Mouse (Mus musculus): Measurements from ENCODE around the gene Ppm1h. TPM values are rescaled to one million over a fixed set of nuclear protein-coding genes. Genes with fewer than 3 reads are reported as not detected.

Gene Ppm1h
- polyA plus RNA-seq, 1 experiment from 2014 or later, result 5.9 TPM

DNA sequence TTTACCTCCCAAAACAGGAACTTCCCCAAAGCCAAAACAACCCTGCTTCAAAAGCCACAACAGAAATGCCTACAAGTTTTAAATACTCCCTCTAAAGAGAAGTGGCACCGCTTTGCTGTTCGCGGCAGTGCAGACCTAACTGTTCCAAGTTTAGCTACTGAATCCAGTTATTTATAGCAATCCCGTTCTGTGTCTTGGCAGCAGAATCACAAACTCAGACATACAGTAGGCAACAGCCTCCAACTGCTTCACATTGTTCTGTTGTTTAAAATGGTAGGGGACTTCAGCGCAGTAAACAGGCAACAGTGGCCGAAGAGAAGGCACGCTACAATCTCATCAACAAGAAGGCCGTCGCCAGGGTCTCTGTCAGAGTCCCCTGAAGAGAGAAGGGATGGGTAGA is 312.5 kb downstream of the Ppm1h start:
- Histone ChIP-seq H3K9me3 (ENCODE audit: control insufficient read depth, low read length) (no peaks in the 10 kb centered on the region), H3K4me3 (ENCODE audit: low read depth, low read length) (no peak overlapping the region), H3K4me1 (ENCODE audit: control insufficient read depth, insufficient read depth, low read length) (peaks cover 7% of the 10 kb centered on the region), H3K4me2 (no peak overlapping the region), H3K27me3 (ENCODE audit: control insufficient read depth, insufficient read depth, low read length) (no peaks in the 10 kb centered on the region), H3K27ac (ENCODE audit: low read depth, low read length) (no peak overlapping the region), H3K9ac (ENCODE audit: low read length) (no peak overlapping the region), H3K36me3 (ENCODE audit: control insufficient read depth, insufficient read depth, low read length) (peaks cover 5% of the 10 kb centered on the region)
- WGBS, result 96% methylated on average over 9 of the region's 9 CpGs
- DNase-seq (ENCODE audit: low spot score, missing footprints), result peak; percentile 67
- no peak for ATAC-seq (ENCODE audit: low FRiP score)

DNA sequence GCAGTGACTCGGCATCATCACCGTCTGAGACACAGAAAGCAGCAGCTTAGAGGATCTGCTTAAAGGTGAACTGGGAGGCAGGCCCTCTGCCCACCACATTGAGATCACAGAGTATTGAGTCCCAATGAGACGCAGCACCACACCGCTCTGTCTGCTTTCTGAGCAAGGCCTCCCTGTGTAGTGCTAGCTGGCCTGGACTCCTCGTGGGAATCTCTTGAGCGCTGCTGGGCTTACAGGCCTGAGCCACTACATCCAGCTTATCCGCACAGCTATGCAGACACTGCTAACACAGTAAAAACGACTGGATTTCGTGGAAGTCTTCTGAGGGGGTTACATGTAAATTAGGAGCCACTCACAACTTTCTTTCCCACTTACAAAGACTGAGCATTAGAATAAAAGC is 313.1 kb downstream of the Ppm1h start:
- Histone ChIP-seq H3K4me2 (no peak overlapping the region), H3K9ac (ENCODE audit: low read length) (no peak overlapping the region), H3K36me3 (ENCODE audit: control insufficient read depth, insufficient read depth, low read length) (peaks cover 8% of the 10 kb centered on the region), H3K4me1 (ENCODE audit: control insufficient read depth, insufficient read depth, low read length) (peaks cover 6% of the 10 kb centered on the region), H3K9me3 (ENCODE audit: control insufficient read depth, low read length) (no peaks in the 10 kb centered on the region), H3K4me3 (ENCODE audit: low read depth, low read length) (no peak overlapping the region), H3K27ac (ENCODE audit: low read depth, low read length) (no peak overlapping the region), H3K27me3 (ENCODE audit: control insufficient read depth, insufficient read depth, low read length) (no peaks in the 10 kb centered on the region)
- no peak for DNase-seq (ENCODE audit: low spot score, missing footprints)
- 87% methylated on average over 9 of the region's 9 CpGs for WGBS
- no peak for ATAC-seq (ENCODE audit: low FRiP score)

DNA sequence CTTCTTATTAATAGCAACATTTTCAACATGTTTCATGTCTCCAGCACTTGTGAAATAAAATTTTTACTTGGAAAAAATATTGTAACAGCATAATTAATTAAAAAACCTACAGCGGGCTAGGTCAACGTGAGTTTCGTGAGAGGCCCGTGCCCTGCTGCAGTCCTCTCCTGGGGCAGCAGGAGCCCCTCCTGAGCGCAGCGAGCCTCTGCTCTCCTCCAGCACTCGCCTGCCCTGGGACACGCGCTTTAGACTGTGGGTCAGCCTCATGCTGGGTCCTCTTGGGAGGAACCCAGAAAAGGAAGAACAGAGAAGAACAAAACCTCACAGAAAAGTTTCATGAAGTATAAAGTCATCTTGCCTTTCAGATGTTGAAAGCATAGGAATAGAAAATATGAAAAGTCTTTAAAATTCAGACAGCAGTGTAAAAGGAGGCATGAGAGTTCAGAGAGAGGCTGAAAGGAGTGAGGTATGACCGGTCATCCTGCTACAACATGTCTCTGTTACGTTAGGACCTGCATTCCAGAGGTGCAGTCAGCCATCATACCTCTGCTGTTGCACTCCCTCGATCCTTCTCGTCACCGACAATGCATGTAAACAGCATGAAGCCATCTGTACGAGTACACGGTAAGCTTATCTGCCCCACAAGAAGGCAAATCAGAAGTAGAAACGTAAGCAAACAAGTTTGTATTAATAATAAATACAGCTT is 316.0 kb downstream of the Ppm1h start:
- Histone ChIP-seq H3K27ac (ENCODE audit: low read depth, low read length) (no peak overlapping the region), H3K4me1 (ENCODE audit: control insufficient read depth, insufficient read depth, low read length) (no peaks in the 10 kb centered on the region), H3K9me3 (ENCODE audit: control insufficient read depth, low read length) (no peaks in the 10 kb centered on the region), H3K4me3 (ENCODE audit: low read depth, low read length) (no peak overlapping the region), H3K4me2 (no peak overlapping the region), H3K27me3 (ENCODE audit: control insufficient read depth, insufficient read depth, low read length) (no peaks in the 10 kb centered on the region), H3K9ac (ENCODE audit: low read length) (no peak overlapping the region), H3K36me3 (ENCODE audit: control insufficient read depth, insufficient read depth, low read length) (peaks cover 14% of the 10 kb centered on the region)
- no peak for ATAC-seq (ENCODE audit: low FRiP score)
- 56% methylated on average over 17 of the region's 17 CpGs for WGBS
- peak; percentile 74 for DNase-seq (ENCODE audit: low spot score, missing footprints)

MicroRNAs encoded within 50 kb of the gene (microRNA counts, 519-probe panel; counts per million panel counts)
- microRNA mmu-let-7i, result 5,427 counts per million, percentile 68 among the panel's probes with 10 or more counts

Small RNA genes within 50 kb of the gene (microRNA-seq; reads per million reads assigned to microRNA genes)
- not detected for gene Mir6412
- gene Mir8104, result 1.1 reads per million
- gene Mirlet7i, result 5,995 reads per million, percentile 91 among the genes with 10 or more reads in this experiment

Other genes with a start within 250 kb of the Ppm1h start
- gene Avpr1a, start 230.3 kb upstream of the Ppm1h start, polyA plus RNA-seq (2014; fragmentation: Nextera tagmentation; extraction: Ambion mirVana), result 0.15 and 0.29 TPM in 2 replicates

Data from midbrain, embryonic 11.5 days (tissue).